Mouse (Mus musculus) CD4-positive naive resting alpha-beta T cell, adult 57 days (primary cell): ENCODE results near the gene Dhrs9. TPM values are rescaled to one million over a fixed set of nuclear protein-coding genes. Genes with fewer than 3 reads are reported as not detected.

Source experiments
- total RNA-seq: library from RNA; stranded (reverse); gene quantifications from one replicate; pipeline ENCODE4 v1.2.4, GENCODE M21; 2023

The Dhrs9 gene
- total RNA-seq, result 0.30 TPM

GRCm38 (mm10) chr2:69380281-69380680, at the start of gene Dhrs9:
Gene Dhrs9 (plus strand): TSS chr2:69380445.

GRCm38 (mm10) chr2:69342496-69343221, 37.6 kb upstream of the Dhrs9 start, which contains the start of gene Abcb11:
Gene Abcb11 (minus strand): TSS chr2:69342616.

Other genes with a start within 250 kb of the Dhrs9 start
- 0.71 TPM for gene Nostrin, start 244.6 kb upstream of the Dhrs9 start, total RNA-seq
- gene Spc25, start 174.3 kb upstream of the Dhrs9 start, total RNA-seq, result 2.0 TPM
- gene G6pc2, start 169.4 kb upstream of the Dhrs9 start, total RNA-seq, result not detected
- not detected for gene Abcb11, start 37.8 kb upstream of the Dhrs9 start, total RNA-seq
- gene Lrp2, start 205.6 kb downstream of the Dhrs9 start, total RNA-seq, result 0.56 TPM